Mouse (Mus musculus) left cerebral cortex, adult 18-20 months (tissue): ENCODE measurements around the gene Pipox. TPM values are rescaled to one million over a fixed set of nuclear protein-coding genes. Genes with fewer than 3 reads are reported as not detected.
A peak's percentile ranks its signal among the peaks of the same experiment; 100 is the strongest.

Experiments
- DNase-seq, 2 experiments: peaks; one replicate each; pipeline ENCODE4 v3.0.0; 2021 to 2022; ENCODE audit warnings: low spot score in 2 of 2, mixed read lengths in 1 of 2
- long read RNA-seq, 2 experiments: library from polyadenylated mRNA; stranded (forward); transcript quantifications; one replicate each; pipeline ENCODE4 v2.0.0; 2021
- total RNA-seq, 2 experiments: library from RNA; stranded (reverse); gene quantifications; 2 replicates each; pipeline ENCODE4 v1.2.3; 2021

Gene Pipox
- total RNA-seq = 1 to 10 TPM in 1 of 2 experiments, under 1 TPM in 1; 0.81 to 1.2 TPM
- long read RNA-seq, experiment 1, partial matches to known transcripts = 0 of 1 reads
- long read RNA-seq, experiment 1, other reads (novel, unspliced or antisense) = 0 of 1 reads
- long read RNA-seq, experiment 2 = 0 reads

- peak; percentile 61 to 65 for DNase-seq
Observed at GRCm38 (mm10) chr11:77893787-77894718, at the start of gene Pipox. TSS of gene Pipox (minus strand) at chr11:77894096.

GRCm38 (mm10) chr11:77942230-77942629 lies 48.3 kb upstream of the Pipox start:
- no peak for DNase-seq

- no peak for DNase-seq
Observed at GRCm38 (mm10) chr11:77937649-77938410, 43.9 kb upstream of the Pipox start.

- DNase-seq = no peak
Observed at GRCm38 (mm10) chr11:77936846-77937245, 43.0 kb upstream of the Pipox start.

DNA sequence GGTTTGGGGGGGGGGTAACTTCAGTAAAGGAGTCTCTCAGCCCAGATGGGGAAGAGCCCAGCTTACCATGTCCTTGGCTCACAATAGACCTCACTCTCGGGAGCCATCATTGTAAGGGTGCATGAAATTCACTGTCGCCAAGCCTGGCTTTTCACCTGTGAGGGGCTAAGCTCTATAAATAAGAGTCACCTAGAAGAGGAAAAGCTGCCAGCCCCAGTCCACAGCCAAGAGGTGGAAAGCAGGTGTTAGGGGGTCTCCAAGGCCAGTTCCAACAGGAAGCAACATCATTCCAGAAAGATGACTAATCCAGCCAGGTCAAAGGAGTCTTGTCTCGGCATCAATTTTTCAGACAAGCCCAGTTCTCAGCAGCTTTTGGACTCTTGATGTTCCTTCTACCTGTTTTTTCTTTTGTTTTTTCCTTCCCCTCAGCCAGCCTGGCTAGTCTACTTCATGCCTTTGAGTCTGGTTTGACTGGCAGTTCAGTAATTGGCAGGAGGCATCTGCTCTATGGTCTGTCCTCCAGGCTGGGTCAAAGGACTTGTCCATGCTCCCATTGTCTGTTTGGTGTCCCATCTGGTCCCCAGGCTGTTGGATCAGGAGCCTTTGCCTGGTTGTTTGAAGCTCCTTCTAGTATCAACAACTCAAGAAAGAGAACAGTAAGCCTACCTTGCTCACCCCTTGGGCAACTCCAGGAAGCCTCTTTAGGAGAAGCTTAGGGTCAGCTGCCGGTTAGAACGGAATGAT lies 40.8 kb upstream of the Pipox start:
- no peak for DNase-seq

DNA sequence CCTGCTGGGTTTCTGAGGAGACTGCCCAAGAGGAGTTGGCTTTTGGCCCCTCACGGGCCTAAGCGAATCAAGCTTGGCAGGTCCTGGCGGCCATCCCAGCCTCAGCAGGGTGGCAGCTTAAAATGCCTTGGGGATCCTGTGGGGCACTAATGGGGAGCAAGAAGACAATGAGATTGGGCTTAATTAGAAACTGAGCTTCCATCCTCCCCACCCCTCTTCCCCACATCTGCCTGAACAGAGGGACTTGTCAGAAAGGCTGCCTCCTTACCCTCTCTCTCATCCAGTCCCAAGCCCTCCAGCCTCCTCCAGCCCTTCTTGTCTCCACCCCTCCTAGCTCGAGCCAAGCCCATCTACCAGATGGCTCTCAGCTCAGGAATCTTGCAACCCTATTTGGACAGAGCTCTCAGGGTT lies 40.2 kb upstream of the Pipox start:
- no peak for DNase-seq

DNA sequence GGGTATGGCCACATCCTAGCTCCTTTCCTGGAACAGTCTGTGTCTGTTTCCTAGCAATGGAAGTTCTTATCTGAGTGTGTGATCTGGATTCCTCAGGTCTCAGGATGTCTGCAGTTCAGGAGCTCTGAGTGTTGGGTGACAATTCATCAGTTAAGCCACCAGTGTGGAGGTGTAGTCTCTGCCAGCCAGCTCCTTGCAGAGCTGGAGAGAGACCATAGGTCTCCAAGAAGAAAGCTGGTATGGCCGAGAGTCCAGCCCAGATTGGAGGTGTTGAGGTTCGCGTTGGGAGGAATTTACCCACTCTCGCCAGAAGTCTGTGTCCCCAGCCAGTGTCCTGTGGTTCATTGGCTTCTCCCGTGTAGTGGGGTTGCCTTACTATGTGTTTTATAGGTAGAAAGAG lies 38.7 kb upstream of the Pipox start:
- no peak for DNase-seq

GRCm38 (mm10) chr11:77931541-77932433 lies 37.9 kb upstream of the Pipox start:
- DNase-seq = no peak

DNA sequence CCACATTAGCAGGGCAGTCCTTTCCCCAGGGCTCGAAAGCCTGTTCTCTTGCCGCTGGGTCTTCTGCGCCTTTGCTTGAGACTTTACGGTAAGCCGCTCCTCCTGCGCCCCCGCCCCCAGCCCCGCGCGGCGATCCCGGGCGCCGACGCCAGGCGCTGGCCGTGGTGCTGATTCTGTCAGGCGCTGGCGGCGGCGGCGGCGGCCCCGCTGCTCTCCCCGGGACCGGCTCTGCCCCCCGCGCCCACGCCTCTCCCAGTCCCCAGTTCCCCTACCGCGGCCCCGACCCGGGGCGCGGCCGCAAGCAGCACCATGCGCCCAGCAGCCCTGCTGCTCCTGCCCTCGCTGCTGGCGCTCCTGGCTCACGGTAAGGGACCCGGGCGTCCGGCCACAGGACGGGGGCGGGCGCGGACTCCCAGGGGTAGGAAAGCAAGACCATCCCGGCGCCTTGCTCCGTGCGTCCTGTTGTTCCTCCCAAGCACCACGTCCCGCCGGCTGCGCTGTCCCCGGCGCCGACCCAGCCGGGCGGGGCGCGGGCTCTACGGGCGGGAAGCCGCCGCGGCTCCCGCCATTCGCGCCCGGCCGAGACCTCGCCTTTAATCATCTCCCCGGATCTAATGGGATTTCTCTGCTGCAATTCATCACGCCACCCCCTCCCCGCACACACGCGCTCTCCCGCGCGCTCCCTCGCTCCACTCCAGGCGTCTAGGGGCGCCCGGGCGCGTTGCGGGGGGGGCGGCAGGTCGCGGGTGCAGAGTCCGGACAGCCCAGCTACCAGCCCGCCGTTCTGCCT lies 37.0 kb upstream of the Pipox start, which contains the start of gene Sez6:
Sez6 (plus strand) TSS at position 50 of the 790 bp plus-strand sequence.
- DNase-seq = peak; percentile 75 to 89

GRCm38 (mm10) chr11:77927837-77928236 lies 33.9 kb upstream of the Pipox start:
- DNase-seq = no peak

DNA sequence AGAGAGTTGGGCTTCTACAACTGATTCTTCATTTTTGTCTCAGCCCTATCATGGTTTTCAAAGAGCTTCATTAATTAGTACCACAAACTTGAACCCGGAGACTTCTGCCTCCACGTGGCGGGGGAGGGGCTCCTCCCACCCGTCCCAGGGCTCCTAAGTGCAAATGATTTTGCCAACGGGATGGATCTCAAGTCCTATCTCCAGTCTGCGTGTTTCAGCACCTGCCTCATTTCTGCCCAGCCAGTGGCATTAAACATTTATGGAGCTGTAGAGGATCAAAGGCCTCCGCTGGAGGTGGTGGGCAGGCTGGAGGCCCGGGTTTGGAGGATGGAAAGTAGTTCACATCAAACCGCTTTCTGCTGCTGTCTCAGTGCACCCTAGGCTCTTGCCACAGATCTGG lies 32.8 kb upstream of the Pipox start:
- no peak for DNase-seq

GRCm38 (mm10) chr11:77925836-77926657 lies 32.2 kb upstream of the Pipox start:
- no peak for DNase-seq

GRCm38 (mm10) chr11:77923285-77923684 lies 29.4 kb upstream of the Pipox start:
- no peak for DNase-seq

DNA sequence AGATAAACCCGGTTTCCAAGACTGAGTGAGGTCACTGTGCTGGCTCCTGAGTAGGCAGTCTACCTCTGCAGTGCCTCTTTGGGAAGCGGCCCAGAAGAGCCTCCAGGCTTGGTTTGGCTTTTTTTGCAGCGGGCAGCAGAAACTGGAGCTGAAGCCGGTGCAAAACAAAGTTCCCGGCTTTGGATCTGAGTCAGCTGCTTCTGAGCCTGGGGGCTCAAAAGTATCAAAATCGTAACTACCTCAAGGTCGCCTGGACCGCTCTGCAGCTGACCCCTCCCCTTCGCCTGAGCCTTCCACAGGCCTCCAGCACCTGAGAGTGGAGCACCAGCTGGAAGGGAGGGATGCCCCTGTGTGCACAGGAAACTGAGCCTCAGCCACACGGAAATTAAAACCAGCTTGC lies 23.3 kb upstream of the Pipox start:
- no peak for DNase-seq

DNA sequence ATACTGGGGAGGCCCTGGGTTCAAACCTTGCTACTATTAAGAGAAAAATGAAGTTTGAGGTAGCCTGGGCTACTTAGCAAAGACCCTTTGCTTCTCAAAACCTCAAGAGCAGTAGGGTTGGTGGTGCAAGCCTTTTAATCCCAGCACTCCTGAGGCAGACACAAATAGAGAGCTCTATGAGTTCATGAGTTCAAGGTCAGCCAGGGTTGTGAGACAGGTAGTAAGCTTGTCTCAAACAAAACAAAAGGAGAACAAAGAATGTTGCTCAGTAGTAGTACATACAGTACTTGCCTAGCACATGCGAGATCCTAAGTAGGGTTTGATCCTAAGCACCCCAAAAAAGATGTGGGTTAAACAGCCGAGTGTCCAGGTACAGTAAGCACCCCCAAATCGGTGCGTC lies 22.8 kb upstream of the Pipox start:
- no peak for DNase-seq

GRCm38 (mm10) chr11:77914598-77915260 lies 20.8 kb upstream of the Pipox start:
- no peak for DNase-seq

- no peak for DNase-seq
Observed at GRCm38 (mm10) chr11:77913505-77913904, 19.6 kb upstream of the Pipox start.

GRCm38 (mm10) chr11:77909776-77910175 lies 15.9 kb upstream of the Pipox start:
- DNase-seq = no peak
